Mouse (Mus musculus): ENCODE measurements around the gene Gm26661.
A peak's percentile ranks its signal among the peaks of the same experiment; 100 is the strongest.

Gm26661 gene

GRCm38 (mm10) chr14:7821341-7821740 is 30.0 kb downstream of the Gm26661 start:
- DNase-seq (ENCODE audit: low read depth) = peak; percentile 85

- peak; percentile 85 for DNase-seq (ENCODE audit: low read depth)
Observed at GRCm38 (mm10) chr14:7822693-7823092, 31.3 kb downstream of the Gm26661 start.

GRCm38 (mm10) chr14:7824651-7825268 is 33.4 kb downstream of the Gm26661 start:
- DNase-seq (ENCODE audit: low read depth) = no peak

- peak; percentile 94 for DNase-seq (ENCODE audit: low read depth)
Observed at GRCm38 (mm10) chr14:7826151-7826937, 35.0 kb downstream of the Gm26661 start.

GRCm38 (mm10) chr14:7829181-7829580 is 37.8 kb downstream of the Gm26661 start:
- DNase-seq (ENCODE audit: low read depth) = no peak

GRCm38 (mm10) chr14:7831770-7832439 is 40.5 kb downstream of the Gm26661 start:
- DNase-seq (ENCODE audit: low read depth) = no peak

GRCm38 (mm10) chr14:7832440-7832783 is 41.0 kb downstream of the Gm26661 start:
- no peak for DNase-seq (ENCODE audit: low read depth)

GRCm38 (mm10) chr14:7833458-7833857 is 42.1 kb downstream of the Gm26661 start:
- no peak for DNase-seq (ENCODE audit: low read depth)

GRCm38 (mm10) chr14:7838564-7839089 is 47.2 kb downstream of the Gm26661 start:
- DNase-seq (ENCODE audit: low read depth) = no peak

- DNase-seq (ENCODE audit: low read depth) = no peak
Observed at GRCm38 (mm10) chr14:7839950-7840514, 48.6 kb downstream of the Gm26661 start.
